Mouse (Mus musculus) bone marrow, adult 2 months (tissue): ENCODE data around the gene Vwa5a.

Experiments used
- CTCF ChIP-seq: fragments of 200-500 bp; IDR thresholded peaks from 2 replicates; pipeline ENCODE4 v1.5.1; 2011; ENCODE audit warnings: low read length, control low read depth; ENCODE audit not compliant: control insufficient read depth, insufficient read depth
- POLR2A ChIP-seq: fragments of 200-500 bp; IDR thresholded peaks from 2 replicates; pipeline ENCODE4 v1.6.1; 2011; ENCODE audit warnings: low read depth, mild to moderate bottlenecking, control low read depth, low read length, borderline replicate concordance; ENCODE audit not compliant: control insufficient read depth

DNA sequence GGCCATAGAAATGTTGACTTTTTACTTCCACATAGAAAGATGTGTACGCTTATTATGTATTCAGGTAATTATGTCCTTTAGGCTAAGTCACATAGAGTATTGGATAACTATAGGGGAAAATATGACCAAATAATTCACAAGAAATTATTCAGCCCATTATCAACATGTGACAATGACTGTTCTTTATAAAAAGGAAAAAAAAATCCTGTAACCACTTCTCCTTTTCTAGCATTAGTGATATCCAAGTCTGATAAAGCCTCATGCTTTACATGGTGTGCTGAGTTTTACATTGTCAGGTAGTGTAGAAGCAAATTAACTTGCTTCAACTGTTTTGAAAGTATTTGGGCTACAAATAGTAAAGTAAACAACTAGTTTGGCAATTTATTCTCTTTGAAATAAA lies 6.0 kb downstream of the Vwa5a start:
- no peak for TF ChIP-seq CTCF
- no peak for TF ChIP-seq POLR2A
